Mouse (Mus musculus) heart, postnatal 36 days (tissue): ENCODE data around the gene Ifna13. TPM values are rescaled to one million over a fixed set of nuclear protein-coding genes. Genes with fewer than 3 reads are reported as not detected.
A peak's percentile ranks its signal among the peaks of the same experiment; 100 is the strongest.

ENCODE experiments used
- DNase-seq, 2 experiments: peaks; one replicate each; pipeline ENCODE4 v3.0.0; 2021 to 2022
- intact Hi-C: fragments of 180-260 bp; cut with DNase I; formaldehyde crosslinking; loops from one replicate; pipeline ENCODE4 v1.15.1; 2025
- total RNA-seq, 2 experiments: library from RNA; stranded (reverse); gene quantifications; 2 replicates each; pipeline ENCODE4 v1.2.3; 2021

Gene Ifna13
- not detected for total RNA-seq

- intact Hi-C loops, result loop anchor here (5.0 to 10.0 kb wide), 2 partner anchors 860 to 1277 kb away; no protein-coding TSS in a partner anchor
- DNase-seq, result no peak
Measured at GRCm38 (mm10) chr4:88644359-88644758, at the start of gene Ifna13. Gene Ifna13 (minus strand): TSS chr4:88644459.

GRCm38 (mm10) chr4:88693392-88693791, 49.1 kb upstream of the Ifna13 start:
- DNase-seq, result no peak
- intact Hi-C loops, result no loop called here

GRCm38 (mm10) chr4:88692537-88692936, 48.3 kb upstream of the Ifna13 start:
- intact Hi-C loops, result no loop called here
- no peak for DNase-seq

- no peak for DNase-seq
- intact Hi-C loops, result no loop called here
Measured at GRCm38 (mm10) chr4:88691259-88691658, 47.0 kb upstream of the Ifna13 start, which contains the start of gene Ifnab. Gene Ifnab (minus strand): TSS chr4:88691359.

- no peak for DNase-seq
- intact Hi-C loops, result loop anchor here (5.0 kb wide), 1 partner anchor 138 kb away; no protein-coding TSS in a partner anchor
Measured at GRCm38 (mm10) chr4:88683812-88684211, 39.6 kb upstream of the Ifna13 start, which contains the start of gene Ifna2. Gene Ifna2 (minus strand): TSS chr4:88683912.

- intact Hi-C loops, result loop anchor here (5.0 kb wide), 1 partner anchor 141 kb away; no protein-coding TSS in a partner anchor
Measured at GRCm38 (mm10) chr4:88681353-88681752, 37.1 kb upstream of the Ifna13 start.

GRCm38 (mm10) chr4:88680362-88680761, 36.1 kb upstream of the Ifna13 start:
- peak in 1 of 2 experiments; percentile 20 for DNase-seq
- intact Hi-C loops, result loop anchor here (5.0 kb wide), 1 partner anchor 142 kb away; no protein-coding TSS in a partner anchor

More at GRCm38 (mm10) chr4:88681353-88681752, 37.1 kb upstream of the Ifna13 start:
- DNase-seq, result no peak

GRCm38 (mm10) chr4:88676824-88677223, 32.6 kb upstream of the Ifna13 start, which contains the start of gene Ifna16:
Gene Ifna16 (minus strand): TSS chr4:88676924.
- intact Hi-C loops, result no loop called here
- no peak for DNase-seq

- DNase-seq, result no peak
- intact Hi-C loops, result no loop called here
Measured at GRCm38 (mm10) chr4:88655461-88655860, 11.2 kb upstream of the Ifna13 start.

GRCm38 (mm10) chr4:88653644-88654043, 9.4 kb upstream of the Ifna13 start:
- no peak for DNase-seq
- intact Hi-C loops, result no loop called here

- DNase-seq, result no peak
- intact Hi-C loops, result loop anchor here (5.0 to 10.0 kb wide), 2 partner anchors 858 to 1275 kb away; no protein-coding TSS in a partner anchor
Measured at GRCm38 (mm10) chr4:88642526-88642925, 1.7 kb downstream of the Ifna13 start.

- DNase-seq, result peak; percentile 98
- intact Hi-C loops, result loop anchor here (2.0 to 10.0 kb wide), 3 partner anchors 90 to 1274 kb away; no protein-coding TSS in a partner anchor
Measured at GRCm38 (mm10) chr4:88641077-88641831, 3.0 kb downstream of the Ifna13 start.

GRCm38 (mm10) chr4:88640704-88641076, 3.6 kb downstream of the Ifna13 start:
- intact Hi-C loops, result loop anchor here (2.0 to 10.0 kb wide), 3 partner anchors 90 to 1273 kb away; no protein-coding TSS in a partner anchor
- no peak for DNase-seq

GRCm38 (mm10) chr4:88634311-88634710, 9.9 kb downstream of the Ifna13 start, which contains the start of gene C87499:
Gene C87499 (minus strand): TSS chr4:88634411.
- intact Hi-C loops, result no loop called here

GRCm38 (mm10) chr4:88603276-88603675, 41.0 kb downstream of the Ifna13 start, which contains the start of gene Ifna12:
Gene Ifna12 (minus strand): TSS chr4:88603376.
- intact Hi-C loops, result no loop called here
- no peak for DNase-seq

More at GRCm38 (mm10) chr4:88634311-88634710, 9.9 kb downstream of the Ifna13 start, which contains the start of gene C87499:
- DNase-seq, result no peak

Other genes with a start within 250 kb of the Ifna13 start
- 1 to 10 TPM; 4.4 to 6.0 TPM for gene Hacd4, start 205.5 kb downstream of the Ifna13 start, total RNA-seq
- not detected for gene Ifnb1, start 121.7 kb downstream of the Ifna13 start, total RNA-seq
- gene Ifna15, start 86.2 kb downstream of the Ifna13 start, total RNA-seq, result not detected
- not detected for gene Ifna14, start 72.7 kb downstream of the Ifna13 start, total RNA-seq
- gene Ifna9, start 52.1 kb downstream of the Ifna13 start, total RNA-seq, result not detected
- gene Ifna12, start 41.1 kb downstream of the Ifna13 start, total RNA-seq, result not detected
- not detected for gene C87499, start 10.0 kb downstream of the Ifna13 start, total RNA-seq
- not detected for gene Ifna16, start 32.5 kb upstream of the Ifna13 start, total RNA-seq
- gene Ifna2, start 39.5 kb upstream of the Ifna13 start, total RNA-seq, result not detected
- not detected for gene Ifnab, start 46.9 kb upstream of the Ifna13 start, total RNA-seq
- gene Gm26566, start 77.3 kb upstream of the Ifna13 start, total RNA-seq, result under 1 TPM; 0.39 to 0.43 TPM
- gene Klhl9, start 78.0 kb upstream of the Ifna13 start, total RNA-seq, result 10 to 100 TPM; 69.3 to 71.1 TPM
- gene Gm13271, start 110.4 kb upstream of the Ifna13 start, total RNA-seq, result not detected
- gene Gm13283, start 115.7 kb upstream of the Ifna13 start, total RNA-seq, result not detected
- gene Gm13290, start 129.4 kb upstream of the Ifna13 start, total RNA-seq, result not detected
- not detected for gene Gm13289, start 132.5 kb upstream of the Ifna13 start, total RNA-seq
- gene Gm13272, start 135.4 kb upstream of the Ifna13 start, total RNA-seq, result not detected
- not detected for gene Ifnz, start 137.7 kb upstream of the Ifna13 start, total RNA-seq
- gene Gm13276, start 141.2 kb upstream of the Ifna13 start, total RNA-seq, result not detected
- not detected for gene Gm13277, start 144.2 kb upstream of the Ifna13 start, total RNA-seq
- not detected for gene Gm13278, start 147.1 kb upstream of the Ifna13 start, total RNA-seq
- not detected for gene Gm13275, start 150.0 kb upstream of the Ifna13 start, total RNA-seq
- gene Gm13279, start 152.9 kb upstream of the Ifna13 start, total RNA-seq, result not detected
- under 1 TPM; 0.19 TPM for gene Gm13285, start 155.2 kb upstream of the Ifna13 start, total RNA-seq
- gene Gm13287, start 158.8 kb upstream of the Ifna13 start, total RNA-seq, result not detected
- not detected for gene Gm13288, start 161.1 kb upstream of the Ifna13 start, total RNA-seq
- not detected for gene Ifna7, start 171.8 kb upstream of the Ifna13 start, total RNA-seq
- not detected for gene Ifna11, start 175.5 kb upstream of the Ifna13 start, total RNA-seq
- gene Ifna6, start 183.0 kb upstream of the Ifna13 start, total RNA-seq, result not detected
- not detected for gene Ifna5, start 191.1 kb upstream of the Ifna13 start, total RNA-seq
- not detected for gene Ifna4, start 197.4 kb upstream of the Ifna13 start, total RNA-seq
- not detected for gene Ifna1, start 205.6 kb upstream of the Ifna13 start, total RNA-seq
- gene Ifne, start 235.7 kb upstream of the Ifna13 start, total RNA-seq, result not detected